Mouse (Mus musculus) MEL (cell line): ENCODE data around the gene Dscam.

Experiments used
- CTCF ChIP-seq, 3 experiments: IDR thresholded peaks in 2 of 3; conservative IDR thresholded peaks in 1 of 3; 2 replicates each; pipeline ENCODE4 v1.5.1; 2011 to 2012; ENCODE audit warnings: low read length in 3 of 3, low read depth in 2 of 3, mild to moderate bottlenecking in 2 of 3, improper control_type of control experiment in 1 of 3, inconsistent platforms in 1 of 3, mixed read lengths in 1 of 3, moderate library complexity in 1 of 3; ENCODE audit not compliant: control insufficient read depth in 1 of 3, insufficient read depth in 1 of 3, poor library complexity in 1 of 3, severe bottlenecking in 1 of 3
- GATA1 ChIP-seq: IDR thresholded peaks from 2 replicates; pipeline ENCODE4 v1.6.1; 2011; ENCODE audit warnings: low read depth, low read length, improper control_type of control experiment
- MAFK ChIP-seq: IDR thresholded peaks from 2 replicates; pipeline ENCODE4 v1.6.1; 2011; ENCODE audit warnings: low read depth, mild to moderate bottlenecking, low read length, improper control_type of control experiment, borderline replicate concordance
- MAX ChIP-seq: IDR thresholded peaks from 2 replicates; pipeline ENCODE4 v1.6.1; 2011; ENCODE audit warnings: low read length, improper control_type of control experiment
- SMC3 ChIP-seq: IDR thresholded peaks from 2 replicates; pipeline ENCODE4 v1.6.1; 2011; ENCODE audit warnings: low read depth, low read length, improper control_type of control experiment
- UBTF ChIP-seq: IDR thresholded peaks from 2 replicates; pipeline ENCODE4 v1.6.1; 2012; ENCODE audit warnings: low read depth, mild to moderate bottlenecking, inconsistent platforms, low read length, improper control_type of control experiment, moderate library complexity, borderline replicate concordance; ENCODE audit not compliant: insufficient read depth
- USF2 ChIP-seq, 2 experiments: IDR thresholded peaks; 2 replicates each; pipeline ENCODE4 v1.6.1; 2011 to 2012; ENCODE audit warnings: improper control_type of control experiment in 2 of 2, low read length in 2 of 2, borderline replicate concordance in 1 of 2, inconsistent platforms in 1 of 2, low read depth in 1 of 2, mild to moderate bottlenecking in 1 of 2; ENCODE audit not compliant: insufficient read depth in 1 of 2

DNA sequence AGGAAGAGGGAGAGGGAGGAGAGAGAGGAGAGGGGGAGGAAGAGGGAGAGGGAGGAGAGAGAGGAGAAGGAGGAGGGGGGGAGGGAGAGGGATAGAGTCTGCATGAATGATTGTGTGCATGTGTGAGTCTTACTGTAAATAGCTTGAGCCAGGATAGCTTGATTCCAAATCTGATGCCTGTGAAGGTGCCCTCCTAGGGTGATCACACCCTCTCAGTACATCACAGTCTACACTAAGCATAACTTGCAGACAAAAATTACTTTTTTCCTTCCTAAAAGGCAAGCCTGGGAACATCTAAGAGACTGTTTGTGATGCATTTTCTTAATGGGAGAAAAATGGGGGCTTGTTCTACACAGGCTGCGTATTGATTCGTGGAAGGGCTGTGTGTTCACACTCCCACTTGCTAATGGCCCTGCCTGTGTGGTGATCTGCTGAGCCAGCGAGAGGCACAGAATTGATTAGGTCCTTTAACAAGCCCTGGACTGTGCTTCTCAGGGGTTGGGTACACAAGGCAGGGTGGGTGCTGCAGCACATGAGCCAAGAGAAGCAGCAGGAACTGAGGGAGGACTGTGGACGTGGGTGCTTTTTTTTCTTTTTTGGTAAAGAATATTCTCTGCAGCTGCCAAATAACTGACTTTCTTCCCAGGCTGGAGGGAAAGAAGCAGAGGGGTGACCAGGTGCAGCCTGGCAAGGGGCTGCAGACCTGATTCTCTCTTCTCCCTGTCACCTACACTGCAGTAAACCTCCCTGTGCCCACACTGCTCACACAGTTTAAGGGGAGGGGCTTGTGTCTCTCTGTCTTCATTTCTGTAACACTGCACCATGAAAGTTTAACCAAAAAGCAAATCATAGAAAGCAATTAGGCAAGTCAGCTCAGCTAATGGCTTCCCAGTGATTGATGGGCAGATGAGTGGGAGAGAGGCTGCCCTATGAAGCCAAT is 161.2 kb downstream of the Dscam start:
- no peak for TF ChIP-seq MAFK
- TF ChIP-seq CTCF (IDR thresholded peaks at IDR 0.05 in 2 of 3, conservative IDR thresholded peaks at IDR 0.05 in 1 of 3; ENCODE audit: control insufficient read depth in 1 of 3, insufficient read depth in 1 of 3, low read depth in 2 of 3, low read length in 3 of 3, poor library complexity in 1 of 3, severe bottlenecking in 1 of 3), result no peak
- no peak for TF ChIP-seq USF2 (IDR thresholded peaks at IDR 0.05; ENCODE audit: borderline replicate concordance in 1 of 2, insufficient read depth in 1 of 2, low read depth in 1 of 2, low read length in 2 of 2)
- no peak for TF ChIP-seq MAX
- TF ChIP-seq GATA1, result no peak
- no peak for TF ChIP-seq SMC3
- TF ChIP-seq UBTF, result no peak
